Mouse (Mus musculus) heart, adult 2 months (tissue): Measurements from ENCODE around the gene Cenpo. TPM values are rescaled to one million over a fixed set of nuclear protein-coding genes. Genes with fewer than 3 reads are reported as not detected.

Experiments
- DNase-seq, 2 experiments: peaks; one replicate each; pipeline ENCODE4 v3.0.0; 2021
- H3K27ac ChIP-seq: fragments of 200-600 bp; 2 replicates; pipeline ENCODE4 v1.8.1; 2022
- H3K27me3 ChIP-seq: fragments of 200-500 bp; 2 replicates; pipeline ENCODE4 v1.6.1; 2012; ENCODE audit warnings: mild to moderate bottlenecking, low read length, inconsistent platforms, mixed read lengths; ENCODE audit not compliant: control insufficient read depth, insufficient read depth
- H3K36me3 ChIP-seq: fragments of 200-500 bp; 2 replicates; pipeline ENCODE4 v1.6.1; 2012; ENCODE audit warnings: low read length, inconsistent platforms; ENCODE audit not compliant: control insufficient read depth, insufficient read depth
- H3K4me1 ChIP-seq: fragments of 200-500 bp; 2 replicates; pipeline ENCODE4 v1.6.1; 2011; ENCODE audit warnings: low read length; ENCODE audit not compliant: control insufficient read depth, insufficient read depth
- H3K4me3 ChIP-seq: fragments of 200-600 bp; 2 replicates; pipeline ENCODE4 v1.8.1; 2022
- H3K79me2 ChIP-seq: fragments of 200-500 bp; replicated peaks from 2 replicates; pipeline ENCODE4 v1.6.1; 2012; ENCODE audit warnings: mild to moderate bottlenecking, inconsistent platforms, low read length, moderate library complexity, mixed read lengths; ENCODE audit not compliant: control insufficient read depth, insufficient read depth
- H3K9ac ChIP-seq: fragments of 200-500 bp; 2 replicates; pipeline ENCODE4 v1.6.1; 2012; ENCODE audit warnings: low read depth, mild to moderate bottlenecking, control low read depth, inconsistent platforms, low read length, mixed read lengths
- CTCF ChIP-seq: fragments of 200-600 bp; IDR thresholded peaks from 2 replicates; pipeline ENCODE4 v1.8.1; 2022; ENCODE audit warnings: antibody characterized with exemption, mild to moderate bottlenecking, moderate library complexity
- EP300 ChIP-seq: fragments of 200-500 bp; IDR thresholded peaks from 2 replicates; pipeline ENCODE4 v1.6.1; 2011; ENCODE audit warnings: low read depth, low read length, control low read depth; ENCODE audit not compliant: insufficient read depth
- POLR2A ChIP-seq: fragments of 200-500 bp; IDR thresholded peaks from 2 replicates; pipeline ENCODE4 v1.6.1; 2011; ENCODE audit warnings: mild to moderate bottlenecking, low read depth, low read length, control low read depth; ENCODE audit not compliant: insufficient read depth
- whole genome bisulfite sequencing: fragments of 180-500 bp; shearing (Covaris S2); methylation state at CpG from one replicate; pipeline ENCODE4 v1.1.7; 2018; 5-methylcytosine and 5-hydroxymethylcytosine counted together
- intact Hi-C: fragments of 180-260 bp; cut with DNase I; formaldehyde crosslinking; loops from one replicate; pipeline ENCODE4 v1.15.1; 2025
- polyA plus RNA-seq: library from polyadenylated mRNA; depleted of rRNA; stranded (reverse); fragments of >200 nt; gene quantifications from 2 replicates; pipeline ENCODE4 v1.2.3, GENCODE M21; 2012; rRNA removed
- total RNA-seq, 2 experiments: library from RNA; stranded (reverse); gene quantifications; 2 replicates each; pipeline ENCODE4 v1.2.3; 2021

The Cenpo gene
- total and polyA plus RNA-seq, 3 experiments, result 1.9 to 3.5 (median 2.0) TPM

GRCm38 (mm10) chr12:4150936-4151335 is 83.2 kb downstream of the Cenpo start:
- TF ChIP-seq EP300 (no peak), CTCF (no peak), POLR2A (no peak)
- Histone ChIP-seq H3K27me3 (no peaks in the 10 kb centered on the region), H3K4me3 (no peak overlapping the region), H3K36me3 (no peaks in the 10 kb centered on the region), H3K79me2 (no peaks in the 10 kb centered on the region), H3K9ac (no peak overlapping the region), H3K4me1 (no peaks in the 10 kb centered on the region; the same call in 1 of the 2 replicates), H3K27ac (no peak overlapping the region; the same call in 1 of the 2 replicates)
- WGBS, result 56% methylated on average over 2 of the region's 2 CpGs
- intact Hi-C loops, result no loop called here
- peak in 1 of 2 experiments; percentile 30 for DNase-seq

Other genes starting within 250 kb of the Cenpo start
- gene Efr3b, start 195.4 kb downstream of the Cenpo start, total RNA-seq, result 1 to 10 TPM; 5.3 to 6.4 TPM
- 9.9 and 11.1 TPM in 2 replicates for gene Efr3b, start 195.4 kb downstream of the Cenpo start, polyA plus RNA-seq
- 1 to 10 TPM; 8.3 to 9.7 TPM for gene Dnajc27, start 151.7 kb downstream of the Cenpo start, total RNA-seq
- gene Dnajc27, start 151.7 kb downstream of the Cenpo start, polyA plus RNA-seq, result 7.0 and 14.0 TPM in 2 replicates
- 1 to 10 TPM; 3.4 to 4.3 TPM for gene Adcy3, start 101.2 kb downstream of the Cenpo start, total RNA-seq
- 4.7 and 4.8 TPM in 2 replicates for gene Adcy3, start 101.2 kb downstream of the Cenpo start, polyA plus RNA-seq
- 1 to 10 TPM; 3.7 to 4.0 TPM for gene Ptrhd1, start 267 bp downstream of the Cenpo start, total RNA-seq
- 2.6 and 3.0 TPM in 2 replicates for gene Ptrhd1, start 267 bp downstream of the Cenpo start, polyA plus RNA-seq
- gene Ncoa1, start 242.9 kb upstream of the Cenpo start, total RNA-seq, result 10 to 100 TPM; 30.2 to 32.6 TPM
- gene Ncoa1, start 242.9 kb upstream of the Cenpo start, polyA plus RNA-seq, result 16.4 and 25.0 TPM in 2 replicates